Mouse (Mus musculus) CD4-positive, CD25-positive, alpha-beta regulatory T cell (primary cell): ENCODE measurements around the gene Aldh1l1. TPM values are rescaled to one million over a fixed set of nuclear protein-coding genes. Genes with fewer than 3 reads are reported as not detected.

Experiments
- polyA plus RNA-seq: library from polyadenylated mRNA; unstranded; fragments of 100-300 nt; shearing (Covaris generic); gene quantifications from one replicate; pipeline ENCODE4 v1.2.1, GENCODE M21; 2017

Gene Aldh1l1
- polyA plus RNA-seq = 0.47 TPM

DNA sequence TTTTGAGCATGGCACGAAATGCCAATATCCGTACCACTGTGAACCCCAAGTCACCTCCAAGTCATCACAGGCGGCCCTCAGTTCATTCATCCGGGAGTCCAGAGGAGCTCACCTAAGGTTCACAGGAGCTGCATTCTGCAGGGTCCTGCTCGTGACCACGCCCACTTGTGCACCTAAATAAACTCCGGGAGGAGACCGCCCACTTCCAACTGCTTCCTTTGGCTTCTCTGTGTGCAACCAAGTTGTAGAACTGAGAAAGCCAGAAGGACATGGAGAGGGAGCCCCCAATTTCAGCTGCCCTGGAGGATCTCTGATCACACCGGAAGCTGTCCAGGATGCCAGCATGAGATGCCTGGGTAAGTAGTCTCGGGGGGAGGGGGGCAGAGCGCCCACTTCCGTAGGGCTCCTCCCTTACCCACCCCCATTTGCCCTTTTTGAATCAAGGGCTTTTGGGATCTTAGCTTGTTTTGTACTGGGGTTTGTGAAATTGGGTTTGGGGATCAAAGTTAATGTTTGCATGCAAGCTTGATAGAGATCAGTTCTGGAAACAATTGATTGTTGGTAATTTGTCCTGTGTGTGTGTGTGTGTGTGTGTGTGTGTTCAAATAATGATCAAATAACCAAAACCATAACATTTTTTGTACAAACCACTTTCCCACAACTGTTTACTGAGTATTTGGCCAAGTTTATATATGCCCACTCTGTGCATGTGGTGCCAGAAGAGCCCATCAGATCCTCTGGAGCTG lies at the start of gene Aldh1l1:
Gene Aldh1l1, plus strand, starts transcription at position 252 of the 746 bp plus-strand sequence.

DNA sequence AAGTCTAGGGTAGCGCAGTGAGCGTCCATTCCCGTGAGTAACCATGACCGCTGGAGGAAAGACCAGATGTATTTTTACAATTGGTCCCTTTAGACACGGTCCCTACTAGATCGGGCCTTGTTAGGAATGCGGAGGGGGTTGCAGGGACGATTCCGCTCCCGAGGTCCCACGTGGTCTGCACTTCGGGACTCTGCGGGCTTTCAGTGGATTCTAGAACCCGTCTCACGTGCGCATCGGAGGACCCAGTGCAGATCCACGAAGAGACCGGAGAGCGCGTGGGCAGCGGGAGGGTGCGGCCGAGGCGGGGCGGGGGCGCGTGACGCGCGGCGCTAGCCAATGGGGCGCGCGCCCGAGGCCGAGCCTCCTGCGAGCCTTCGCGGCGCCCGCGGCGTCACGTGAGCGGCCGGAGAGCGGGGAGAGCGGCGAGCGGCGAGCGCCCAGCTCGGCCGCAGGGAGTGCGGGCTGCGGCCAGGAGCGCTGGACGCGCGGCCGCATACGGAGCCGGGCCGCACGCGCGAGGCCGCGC lies 24.0 kb upstream of the Aldh1l1 start, which contains the start of gene Klf15:
Gene Klf15, plus strand, starts transcription at position 396 of the 526 bp plus-strand sequence.

DNA sequence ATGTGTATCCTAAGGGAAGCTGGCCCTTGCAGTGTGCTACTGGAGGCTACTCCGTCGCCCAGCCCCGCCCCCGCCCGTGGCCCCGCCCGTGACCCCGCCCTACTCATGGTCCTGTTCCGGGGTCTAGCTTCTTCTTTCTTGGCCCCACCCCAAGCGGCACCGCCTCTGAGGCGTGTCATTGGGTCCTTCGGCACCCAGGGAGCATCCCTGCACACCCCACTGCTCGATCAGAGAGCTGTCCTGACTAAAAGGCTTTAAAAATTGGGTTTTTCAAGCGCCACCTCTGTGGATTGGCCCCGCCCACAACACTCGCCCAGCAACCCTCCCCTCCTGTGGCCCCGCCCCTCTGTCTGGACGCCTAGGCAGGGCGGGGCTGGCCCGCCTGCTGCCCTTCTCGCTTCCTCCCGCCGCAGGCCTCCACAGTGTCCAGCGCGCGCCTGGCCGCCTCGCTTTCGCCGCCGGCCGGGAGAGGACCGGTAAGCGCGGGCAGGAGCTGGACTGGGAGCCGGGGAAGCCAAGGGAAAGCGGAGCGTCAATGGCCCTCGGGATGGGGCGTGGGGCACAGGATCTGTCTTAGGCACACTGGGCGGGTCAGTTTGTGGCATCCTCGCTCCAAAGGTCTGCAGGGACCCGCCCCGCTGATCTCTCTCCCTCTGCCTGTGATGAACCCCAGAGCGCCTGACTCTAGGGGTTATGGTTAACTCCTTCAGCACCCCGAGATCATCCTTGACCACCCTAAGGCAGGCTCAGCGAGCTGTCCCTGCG lies 118.5 kb downstream of the Aldh1l1 start, which contains the start of gene Slc41a3:
Gene Slc41a3, plus strand, starts transcription at position 193 of the 765 bp plus-strand sequence.

Other genes with a start within 250 kb of the Aldh1l1 start
- not detected for gene Vmn1r54, start 240.1 kb upstream of the Aldh1l1 start, polyA plus RNA-seq
- not detected for gene BC048671, start 185.2 kb upstream of the Aldh1l1 start, polyA plus RNA-seq
- not detected for gene Chst13, start 161.2 kb upstream of the Aldh1l1 start, polyA plus RNA-seq
- not detected for gene Uroc1, start 153.1 kb upstream of the Aldh1l1 start, polyA plus RNA-seq
- 34.8 TPM for gene Zxdc, start 116.9 kb upstream of the Aldh1l1 start, polyA plus RNA-seq
- 0.16 TPM for gene Cfap100, start 57.6 kb upstream of the Aldh1l1 start, polyA plus RNA-seq
- not detected for gene Klf15, start 23.9 kb upstream of the Aldh1l1 start, polyA plus RNA-seq
- gene Slc41a3, start 118.3 kb downstream of the Aldh1l1 start, polyA plus RNA-seq = 13.8 TPM